Mouse (Mus musculus): Measurements from ENCODE around the gene Kif22.

GRCm38 (mm10) chr7:127007313-127008024, 34.8 kb downstream of the Kif22 start:
- no peak for TF ChIP-seq POLR2A (IDR thresholded peaks at IDR 0.05; ENCODE audit: control insufficient read depth in 1 of 2, insufficient read depth in 1 of 2, low read depth in 1 of 2, low read length in 2 of 2, poor library complexity in 1 of 2)
- TF ChIP-seq BHLHE40 (IDR thresholded peaks at IDR 0.05; ENCODE audit: borderline replicate concordance, low read depth, low read length), result no peak
- no peak for TF ChIP-seq E2F4 (IDR thresholded peaks at IDR 0.05; ENCODE audit: borderline replicate concordance, low read depth, low read length)
- no peak for TF ChIP-seq TAL1 (IDR thresholded peaks at IDR 0.05; ENCODE audit: low read length)
- TF ChIP-seq CTCF (IDR thresholded peaks at IDR 0.05 in 2 of 3, conservative IDR thresholded peaks at IDR 0.05 in 1 of 3; ENCODE audit: control insufficient read depth in 1 of 3, insufficient read depth in 1 of 3, low read depth in 2 of 3, low read length in 3 of 3, poor library complexity in 1 of 3, severe bottlenecking in 1 of 3), result no peak
- TF ChIP-seq CHD2 (IDR thresholded peaks at IDR 0.05; ENCODE audit: low read length), result no peak
- TF ChIP-seq RCOR1 (IDR thresholded peaks at IDR 0.05; ENCODE audit: low read depth, low read length), result no peak
- no peak for TF ChIP-seq UBTF (IDR thresholded peaks at IDR 0.05; ENCODE audit: borderline replicate concordance, insufficient read depth, low read depth, low read length)
- no peak for TF ChIP-seq POLR2AphosphoS2 (IDR thresholded peaks at IDR 0.05; ENCODE audit: low read length)
- no peak for TF ChIP-seq MEF2A (IDR thresholded peaks at IDR 0.05; ENCODE audit: extremely low read depth, insufficient replicate concordance, low read depth, low read length, poor library complexity, severe bottlenecking)
- TF ChIP-seq ZNF384 (IDR thresholded peaks at IDR 0.05; ENCODE audit: low read depth, low read length), result no peak
- no peak for TF ChIP-seq SIN3A (IDR thresholded peaks at IDR 0.05; ENCODE audit: low read length)
